Mouse (Mus musculus) intestine, embryonic 14.5 days (tissue): ENCODE data around the gene Hectd1. TPM values are rescaled to one million over a fixed set of nuclear protein-coding genes. Genes with fewer than 3 reads are reported as not detected.

ENCODE experiments used
- ATAC-seq: fragments of 200-750 bp; cut with Nextera tagmentation; replicated peaks from 2 replicates; pipeline ENCODE4 v1.8.0; 2017; ENCODE audit warnings: low read depth, moderate number of reproducible peaks, moderate TSS enrichment, moderate library complexity; ENCODE audit not compliant: low FRiP score, low TSS enrichment
- DNase-seq: peaks from one replicate; pipeline ENCODE4 v3.0.0-alpha.2; 2018; ENCODE audit warnings: low spot score
- H3K27ac ChIP-seq: fragments of 300-500 bp; sonication (generic); 2 replicates; pipeline ENCODE4 v1.5.1; 2014; ENCODE audit warnings: low read depth, mild to moderate bottlenecking, control low read depth
- H3K27me3 ChIP-seq: fragments of 300-500 bp; sonication (generic); replicated peaks from 2 replicates; pipeline ENCODE4 v1.6.1; 2014; ENCODE audit warnings: low read length, control low read depth; ENCODE audit not compliant: control insufficient read depth, insufficient read depth
- H3K36me3 ChIP-seq: fragments of 300-500 bp; sonication (generic); 2 replicates; pipeline ENCODE4 v1.6.1; 2014; ENCODE audit warnings: low read length, control low read depth; ENCODE audit not compliant: control insufficient read depth, insufficient read depth
- H3K4me1 ChIP-seq: fragments of 300-500 bp; sonication (generic); replicated peaks from 2 replicates; pipeline ENCODE4 v1.6.1; 2014; ENCODE audit warnings: low read length, control low read depth, mixed read lengths; ENCODE audit not compliant: control insufficient read depth, insufficient read depth
- H3K4me2 ChIP-seq: fragments of 300-500 bp; sonication (generic); 2 replicates; pipeline ENCODE4 v1.6.1; 2014; ENCODE audit warnings: low read length
- H3K4me3 ChIP-seq: fragments of 300-500 bp; sonication (generic); 2 replicates; pipeline ENCODE4 v1.5.1; 2014; ENCODE audit warnings: low read depth, low read length, control low read depth, mixed read lengths
- H3K9ac ChIP-seq: fragments of 300-500 bp; sonication (generic); 2 replicates; pipeline ENCODE4 v1.6.1; 2014; ENCODE audit warnings: mild to moderate bottlenecking, low read length
- H3K9me3 ChIP-seq: fragments of 300-500 bp; sonication (generic); 2 replicates; pipeline ENCODE4 v1.6.1; 2016; ENCODE audit warnings: low read length, control low read depth; ENCODE audit not compliant: control insufficient read depth
- WGBS: fragments of 180-500 bp; shearing (Covaris S2); extraction: QIAGEN DNeasy Blood & Tissue Kit; methylation state at CpG from one replicate; pipeline ENCODE4 v1.1.7; 2014; 5-methylcytosine and 5-hydroxymethylcytosine counted together
- polyA plus RNA-seq: library from polyadenylated mRNA; unstranded; fragments of >200 nt; fragmentation: Nextera tagmentation; extraction: Ambion mirVana; gene quantifications from 2 replicates; pipeline ENCODE4 v1.2.1, GENCODE M21; 2014

The Hectd1 gene
- polyA plus RNA-seq, 1 experiment from 2014 or later = 41.1 TPM

DNA sequence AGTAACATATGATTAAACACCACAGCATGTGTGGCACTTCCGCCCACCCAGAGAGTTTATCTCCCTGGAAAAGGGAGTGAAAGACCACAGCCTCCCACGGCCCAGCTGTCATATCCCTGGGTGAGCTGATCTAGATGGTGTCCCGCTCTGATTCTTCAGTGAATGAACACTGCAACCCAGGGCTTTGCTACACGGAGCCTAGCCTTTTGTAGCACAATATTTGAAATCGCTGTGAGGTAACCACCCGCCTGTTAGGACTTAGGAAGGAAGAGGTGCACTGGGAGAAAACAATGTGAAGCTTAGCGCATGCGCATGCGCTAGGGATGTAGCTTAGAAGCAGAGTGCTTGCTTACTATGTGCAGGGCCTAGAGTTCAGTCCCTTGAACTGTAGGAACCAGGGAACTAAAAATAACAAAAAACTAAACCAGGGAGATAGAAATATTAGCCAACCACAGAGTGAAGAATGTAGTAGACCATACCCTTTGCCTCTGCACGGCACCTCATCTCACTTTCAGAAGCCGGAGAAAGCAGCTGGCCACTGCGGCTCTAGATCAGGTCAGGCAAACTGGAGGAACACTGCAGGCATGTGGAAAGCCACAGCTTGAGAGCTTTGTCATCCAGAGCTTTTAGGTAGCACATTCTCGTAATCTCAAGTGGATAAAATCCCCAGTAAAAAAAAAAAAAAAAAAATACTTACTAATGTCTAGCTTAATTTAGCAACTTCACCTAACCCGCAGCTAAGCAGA is 120.2 kb downstream of the Hectd1 start:
- Histone ChIP-seq H3K4me2 (no peak overlapping the region), H3K36me3 (no peaks in the 10 kb centered on the region), H3K27ac (no peak overlapping the region), H3K27me3 (no peaks in the 10 kb centered on the region), H3K9me3 (no peaks in the 10 kb centered on the region), H3K9ac (no peak overlapping the region), H3K4me1 (no peaks in the 10 kb centered on the region), H3K4me3 (no peak overlapping the region)
- WGBS = 67% methylated on average over 14 of the region's 14 CpGs
- DNase-seq (no peak), ATAC-seq (no peak)

GRCm38 (mm10) chr12:51706673-51707235 is 122.6 kb downstream of the Hectd1 start:
- no peak for ATAC-seq

DNA sequence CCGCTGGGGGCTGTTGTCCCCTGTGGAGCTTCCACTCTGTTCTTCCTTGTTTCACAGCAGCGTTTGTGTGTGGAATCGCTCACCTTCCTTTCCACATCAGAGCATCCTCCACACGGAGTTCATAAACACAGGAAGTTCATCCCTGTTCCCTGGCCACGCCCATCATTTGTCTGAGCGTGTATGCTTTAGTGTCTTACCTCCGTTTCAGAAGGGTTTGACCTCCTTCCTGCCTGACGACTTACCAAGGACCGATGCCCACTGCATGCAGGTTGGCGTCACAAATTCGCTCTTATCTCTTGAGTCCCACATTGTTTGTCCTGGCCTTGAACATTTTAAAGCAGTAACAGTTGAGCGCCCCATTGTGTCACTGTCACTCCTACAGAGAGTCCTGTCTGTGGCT is 123.6 kb downstream of the Hectd1 start:
- DNase-seq = no peak
- Histone ChIP-seq H3K27me3 (no peaks in the 10 kb centered on the region), H3K4me2 (no peak overlapping the region), H3K4me1 (no peaks in the 10 kb centered on the region), H3K36me3 (no peaks in the 10 kb centered on the region), H3K9me3 (peaks cover 4% of the 10 kb centered on the region; the same call in 1 of the 2 replicates), H3K27ac (no peak overlapping the region), H3K9ac (no peak overlapping the region), H3K4me3 (no peak overlapping the region)
- ATAC-seq = no peak
- 64% methylated on average over 12 of the region's 12 CpGs for WGBS

More at GRCm38 (mm10) chr12:51706673-51707235, 122.6 kb downstream of the Hectd1 start:
- Histone ChIP-seq H3K27ac (no peak overlapping the region), H3K4me1 (no peaks in the 10 kb centered on the region), H3K9ac (no peak overlapping the region), H3K4me2 (no peak overlapping the region), H3K36me3 (no peaks in the 10 kb centered on the region), H3K4me3 (no peak overlapping the region), H3K27me3 (no peaks in the 10 kb centered on the region), H3K9me3 (peaks cover 2% of the 10 kb centered on the region; the same call in 1 of the 2 replicates)
- DNase-seq = no peak
- WGBS = 75% methylated on average over 5 of the region's 5 CpGs

GRCm38 (mm10) chr12:51704572-51704971 is 124.8 kb downstream of the Hectd1 start:
- Histone ChIP-seq H3K4me3 (no peak overlapping the region), H3K4me1 (no peaks in the 10 kb centered on the region; the same call in 1 of the 2 replicates), H3K4me2 (no peak overlapping the region), H3K9me3 (peaks cover 4% of the 10 kb centered on the region; the same call in 1 of the 2 replicates), H3K9ac (no peak overlapping the region), H3K27me3 (no peaks in the 10 kb centered on the region), H3K27ac (no peak overlapping the region), H3K36me3 (no peaks in the 10 kb centered on the region)
- ATAC-seq = no peak
- DNase-seq = no peak
- 73% methylated on average over 7 of the region's 7 CpGs for WGBS

DNA sequence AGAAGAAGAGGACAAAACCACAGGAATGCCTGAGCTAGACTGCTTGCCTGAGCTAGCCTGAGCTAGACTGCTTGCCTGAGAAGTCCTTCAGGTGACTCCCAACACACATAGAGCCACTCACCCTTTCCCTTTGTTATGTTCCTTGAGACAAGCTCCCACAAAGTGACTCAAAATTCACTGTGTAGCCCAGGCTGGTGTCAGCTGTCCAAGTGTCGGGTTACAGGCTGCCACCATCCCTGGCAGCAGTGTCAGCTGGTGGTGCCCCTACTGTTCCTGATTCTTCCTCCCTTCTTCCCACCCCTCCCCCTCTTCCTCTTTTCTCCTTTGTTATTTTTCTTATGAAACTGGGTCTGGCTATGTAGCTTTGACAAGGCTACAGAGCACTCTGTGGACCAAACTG is 125.5 kb downstream of the Hectd1 start:
- Histone ChIP-seq H3K4me2 (no peak overlapping the region), H3K9ac (no peak overlapping the region), H3K9me3 (peaks cover 4% of the 10 kb centered on the region; the same call in 1 of the 2 replicates), H3K36me3 (no peaks in the 10 kb centered on the region), H3K4me1 (no peaks in the 10 kb centered on the region; the same call in 1 of the 2 replicates), H3K27ac (no peak overlapping the region), H3K4me3 (no peak overlapping the region), H3K27me3 (no peaks in the 10 kb centered on the region)
- ATAC-seq (no peak), DNase-seq (no peak)
- whole genome bisulfite sequencing = 43% methylated on average over 1 of the region's 1 CpGs

GRCm38 (mm10) chr12:51701723-51702122 is 127.6 kb downstream of the Hectd1 start:
- H3K36me3 ChIP-seq = no peaks in the 10 kb centered on the region
- H3K4me1 ChIP-seq = no peaks in the 10 kb centered on the region; the same call in 1 of the 2 replicates
- ATAC-seq = no peak
- no peak overlapping the region for H3K27ac ChIP-seq
- no peak overlapping the region for H3K9ac ChIP-seq
- DNase-seq = no peak
- no peak overlapping the region for H3K4me3 ChIP-seq
- H3K27me3 ChIP-seq = no peaks in the 10 kb centered on the region
- H3K9me3 ChIP-seq = peaks cover 4% of the 10 kb centered on the region; the same call in 1 of the 2 replicates
- no peak overlapping the region for H3K4me2 ChIP-seq

DNA sequence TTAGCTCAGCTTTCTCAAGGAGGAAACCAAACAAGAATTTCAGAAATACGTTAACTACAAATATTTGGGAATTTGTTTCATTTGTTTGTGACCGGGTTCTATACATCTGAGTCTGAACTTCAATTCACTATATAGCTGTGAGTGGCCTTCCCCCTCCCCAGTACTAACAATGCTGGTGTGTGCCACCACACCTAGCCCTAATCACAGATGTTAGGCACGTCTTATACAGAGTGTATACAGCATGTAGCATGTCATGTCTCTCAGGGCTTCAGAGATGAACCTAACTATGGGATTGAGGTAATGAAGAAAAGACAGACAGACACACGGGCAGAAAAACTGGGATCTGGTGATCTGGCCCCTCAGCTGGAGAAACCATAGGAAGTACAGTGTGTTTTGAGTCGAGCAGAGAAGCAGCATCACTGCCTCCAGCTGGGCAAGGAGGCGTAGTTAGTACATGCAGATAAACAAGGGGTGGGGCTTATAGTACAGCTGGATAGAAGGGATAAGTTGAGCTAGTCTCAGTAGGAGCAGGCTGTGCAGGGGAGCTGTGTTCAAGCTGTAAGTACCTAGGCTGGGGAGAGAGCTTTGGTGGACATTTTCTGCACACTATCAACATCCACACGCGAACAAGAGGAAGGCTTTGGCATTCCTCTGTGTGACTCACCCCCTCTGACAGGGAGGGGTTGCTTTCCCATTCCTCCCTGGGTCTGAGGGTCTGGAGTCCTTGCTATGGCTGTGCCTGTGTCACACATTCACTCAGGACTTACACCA is 129.5 kb downstream of the Hectd1 start:
- Histone ChIP-seq H3K4me3 (no peak overlapping the region), H3K4me2 (no peak overlapping the region), H3K27ac (no peak overlapping the region), H3K9ac (no peak overlapping the region), H3K9me3 (peaks cover 4% of the 10 kb centered on the region; the same call in 1 of the 2 replicates), H3K4me1 (no peaks in the 10 kb centered on the region; the same call in 1 of the 2 replicates), H3K36me3 (no peaks in the 10 kb centered on the region), H3K27me3 (no peaks in the 10 kb centered on the region)
- 0 out of 2 replicates have a peak, but pooled peaks have one; percentile 20 for ATAC-seq
- DNase-seq = no peak
- WGBS = 41% methylated on average over 8 of the region's 8 CpGs

- Histone ChIP-seq H3K36me3 (no peaks in the 10 kb centered on the region), H3K27me3 (no peaks in the 10 kb centered on the region), H3K4me1 (peaks cover 2% of the 10 kb centered on the region; the same call in 1 of the 2 replicates), H3K4me3 (no peak overlapping the region), H3K27ac (no peak overlapping the region), H3K9me3 (no peaks in the 10 kb centered on the region), H3K4me2 (no peak overlapping the region), H3K9ac (no peak overlapping the region)
- ATAC-seq = no peak
- no peak for DNase-seq
- 96% methylated on average over 2 of the region's 2 CpGs for WGBS
Measured at GRCm38 (mm10) chr12:51696157-51696556, 133.2 kb downstream of the Hectd1 start.
